Mouse (Mus musculus): ENCODE data around the gene Olfr44.

- TF ChIP-seq CTCF (conservative IDR thresholded peaks at IDR 0.05 in 1 of 2, IDR thresholded peaks at IDR 0.05 in 1 of 2; ENCODE audit: low read depth in 2 of 2, low read length in 2 of 2): no peak
- TF ChIP-seq POLR2A (IDR thresholded peaks at IDR 0.05; ENCODE audit: low read depth, low read length): no peak
- TF ChIP-seq GABPA (IDR thresholded peaks at IDR 0.05; ENCODE audit: insufficient replicate concordance, low read depth, low read length): no peak
- TF ChIP-seq ZC3H11A (IDR thresholded peaks at IDR 0.05; ENCODE audit: low read depth, low read length): no peak
- TF ChIP-seq ETS1 (conservative IDR thresholded peaks at IDR 0.05; ENCODE audit: low read depth, low read length): no peak
- TF ChIP-seq UBTF (IDR thresholded peaks at IDR 0.05; ENCODE audit: low read depth, low read length): no peak
- TF ChIP-seq MXI1 (IDR thresholded peaks at IDR 0.05; ENCODE audit: low read depth, low read length): no peak
- no peak for TF ChIP-seq SMC3 (IDR thresholded peaks at IDR 0.05; ENCODE audit: low read depth, low read length)
- no peak for TF ChIP-seq SIN3A (IDR thresholded peaks at IDR 0.05; ENCODE audit: low read length)
- no peak for TF ChIP-seq JUN (IDR thresholded peaks at IDR 0.05; ENCODE audit: insufficient read depth, low read depth, low read length)
- TF ChIP-seq PAX5 (IDR thresholded peaks at IDR 0.05; ENCODE audit: low read length): no peak
- TF ChIP-seq HCFC1 (IDR thresholded peaks at IDR 0.05; ENCODE audit: low read depth, low read length): no peak
- no peak for TF ChIP-seq CHD2 (IDR thresholded peaks at IDR 0.05; ENCODE audit: low read length)
Observed at GRCm38 (mm10) chr9:39509412-39509811, 15.6 kb upstream of the Olfr44 start.

All from CH12.LX (cell line).